Mouse (Mus musculus) thymus, postnatal 14 days (tissue): ENCODE measurements around the gene Cnksr3.

ENCODE experiments used
- DNase-seq: peaks from one replicate; pipeline ENCODE4 v3.0.0; 2021

Gene Cnksr3

GRCm38 (mm10) chr10:7075661-7076060, 136.4 kb downstream of the Cnksr3 start:
- DNase-seq, result no peak

- DNase-seq, result no peak
Measured at GRCm38 (mm10) chr10:7074231-7074630, 137.8 kb downstream of the Cnksr3 start.

- DNase-seq, result no peak
Measured at GRCm38 (mm10) chr10:7070924-7071323, 141.1 kb downstream of the Cnksr3 start.

- no peak for DNase-seq
Measured at GRCm38 (mm10) chr10:7070100-7070835, 141.8 kb downstream of the Cnksr3 start.

- no peak for DNase-seq
Measured at GRCm38 (mm10) chr10:7069090-7069489, 142.9 kb downstream of the Cnksr3 start.
